Mouse (Mus musculus) heart, embryonic 10.5 days (tissue): Measurements from ENCODE around the gene D17Wsu92e. TPM values are rescaled to one million over a fixed set of nuclear protein-coding genes. Genes with fewer than 3 reads are reported as not detected.

Experiments
- DNase-seq: peaks from one replicate; pipeline ENCODE4 v3.0.0-alpha.2; 2017; ENCODE audit warnings: low spot score
- H3K27ac ChIP-seq: fragments of 300-500 bp; sonication (generic); 2 replicates; pipeline ENCODE4 v1.5.1; 2016; ENCODE audit warnings: mild to moderate bottlenecking
- H3K27me3 ChIP-seq: fragments of 300-500 bp; sonication (generic); 2 replicates; pipeline ENCODE4 v1.6.1; 2016; ENCODE audit warnings: mild to moderate bottlenecking; ENCODE audit not compliant: poor library complexity, insufficient read depth, severe bottlenecking
- H3K36me3 ChIP-seq: fragments of 300-500 bp; sonication (generic); 2 replicates; pipeline ENCODE4 v1.6.1; 2016; ENCODE audit warnings: mild to moderate bottlenecking, moderate library complexity
- H3K4me1 ChIP-seq: fragments of 300-500 bp; sonication (generic); 2 replicates; pipeline ENCODE4 v1.6.1; 2016; ENCODE audit warnings: mild to moderate bottlenecking
- H3K4me3 ChIP-seq: fragments of 300-500 bp; sonication (generic); 2 replicates; pipeline ENCODE4 v1.5.1; 2016; ENCODE audit warnings: mild to moderate bottlenecking, moderate library complexity
- H3K9me3 ChIP-seq: fragments of 300-500 bp; sonication (generic); 2 replicates; pipeline ENCODE4 v1.6.1; 2016; ENCODE audit warnings: mild to moderate bottlenecking, moderate library complexity
- WGBS: fragments of 180-500 bp; shearing (Covaris S2); methylation state at CpG from one replicate; pipeline ENCODE4 v1.1.7; 2016; 5-methylcytosine and 5-hydroxymethylcytosine counted together
- polyA plus RNA-seq: library from polyadenylated mRNA; unstranded; fragments of >200 nt; fragmentation: Nextera tagmentation; extraction: Ambion mirVana; gene quantifications from 2 replicates; pipeline ENCODE4 v1.2.1, GENCODE M21; 2016

Gene D17Wsu92e
- polyA plus RNA-seq, 1 experiment from 2014 or later, result 17.2 TPM

DNA sequence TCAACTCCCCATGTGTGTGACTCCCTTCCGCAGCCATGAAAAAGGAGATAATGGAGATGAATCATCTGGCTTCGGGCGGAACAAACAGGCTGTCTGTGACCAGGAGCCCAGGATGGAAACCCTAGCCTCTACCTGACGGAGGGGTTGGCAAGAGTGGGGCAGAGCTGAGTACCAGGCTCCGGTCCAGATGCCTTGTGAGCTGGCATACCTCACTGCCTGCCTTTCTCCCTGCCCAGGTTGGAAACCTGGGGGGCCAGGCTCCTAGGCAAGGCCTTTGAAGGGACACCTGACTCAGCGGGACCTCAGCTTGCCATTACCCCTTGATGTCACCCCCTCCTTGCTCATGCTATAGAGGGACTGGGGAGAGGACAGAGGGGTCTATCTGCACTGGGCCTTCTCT, 79.5 kb downstream of the D17Wsu92e start:
- H3K27me3 ChIP-seq, result no peaks in the 10 kb centered on the region
- H3K36me3 ChIP-seq, result no peaks in the 10 kb centered on the region; the same call in 1 of the 2 replicates
- peaks cover 18% of the 10 kb centered on the region for H3K4me1 ChIP-seq
- no peak for DNase-seq
- no peaks in the 10 kb centered on the region for H3K9me3 ChIP-seq
- WGBS, result 83% methylated on average over 6 of the region's 6 CpGs
- H3K27ac ChIP-seq, result no peak overlapping the region
- H3K4me3 ChIP-seq, result no peak overlapping the region

DNA sequence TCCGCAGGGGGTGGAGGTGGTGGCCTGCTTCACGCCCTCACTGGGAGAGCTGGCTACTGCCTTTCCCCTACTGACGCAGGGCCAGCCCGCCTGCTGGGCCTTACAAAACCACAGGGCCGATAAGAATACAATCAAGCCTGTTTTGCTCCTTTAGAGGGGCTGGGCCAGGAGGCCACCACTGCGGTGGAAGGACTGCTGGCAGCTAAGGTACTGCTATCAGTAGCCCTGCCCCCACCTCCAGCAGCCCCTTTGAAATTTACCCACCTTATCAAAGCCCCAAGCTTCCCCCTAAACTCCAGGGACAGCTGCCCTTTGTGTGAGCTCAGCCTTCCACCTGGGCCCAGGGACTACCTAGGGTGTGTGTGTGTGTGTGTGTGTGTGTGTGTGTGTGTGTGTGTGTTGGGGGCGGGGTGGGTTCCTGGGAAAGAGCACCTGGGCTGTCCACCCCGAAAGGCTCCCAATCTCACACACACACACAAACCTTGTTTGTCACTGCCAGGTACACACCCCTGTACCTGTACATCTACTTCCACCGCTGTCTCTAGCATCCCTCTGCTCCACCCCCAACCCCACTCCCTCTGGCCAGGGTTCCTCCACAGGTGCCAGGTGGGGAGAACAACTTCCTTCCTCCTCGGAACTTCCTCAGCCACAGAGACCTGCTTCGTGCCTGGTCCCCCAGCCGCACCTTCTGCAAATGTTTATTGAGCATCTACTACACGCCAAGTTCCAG, 85.9 kb downstream of the D17Wsu92e start:
- H3K36me3 ChIP-seq, result no peaks in the 10 kb centered on the region
- H3K27me3 ChIP-seq, result peaks cover 12% of the 10 kb centered on the region; the same call in 1 of the 2 replicates
- peak overlapping the region; percentile 56; the same call in 1 of the 2 replicates for H3K27ac ChIP-seq
- H3K9me3 ChIP-seq, result no peaks in the 10 kb centered on the region
- peak overlapping the region; percentile 12; the same call in 1 of the 2 replicates for H3K4me3 ChIP-seq
- peaks cover 27% of the 10 kb centered on the region for H3K4me1 ChIP-seq
- no peak for DNase-seq
- 14% methylated on average over 13 of the region's 13 CpGs for WGBS

DNA sequence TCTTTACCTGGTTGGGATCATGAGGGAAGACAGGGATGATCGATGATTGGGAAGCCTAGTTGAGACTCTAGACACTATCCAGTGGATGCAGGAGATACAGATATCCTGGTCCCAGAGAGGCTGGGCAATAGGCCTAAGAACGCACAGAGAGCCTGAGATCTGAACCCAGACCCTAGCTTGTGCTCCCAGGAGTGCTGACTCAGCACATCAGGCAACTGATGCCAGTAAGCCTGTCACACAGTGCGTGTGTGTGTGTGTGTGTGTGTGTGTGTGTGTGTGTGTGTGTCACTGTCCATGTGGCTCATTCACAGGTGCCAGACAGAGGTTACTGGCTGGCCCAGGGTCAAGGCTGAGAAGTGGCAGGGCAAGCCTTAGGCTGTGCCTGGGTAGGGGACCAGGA, 87.8 kb downstream of the D17Wsu92e start:
- Histone ChIP-seq H3K27ac (no peak overlapping the region), H3K27me3 (peaks cover 20% of the 10 kb centered on the region; the same call in 1 of the 2 replicates), H3K4me3 (no peak overlapping the region), H3K9me3 (no peaks in the 10 kb centered on the region), H3K4me1 (peaks cover 35% of the 10 kb centered on the region), H3K36me3 (no peaks in the 10 kb centered on the region)
- no peak for DNase-seq
- WGBS, result 77% methylated on average over 3 of the region's 3 CpGs

DNA sequence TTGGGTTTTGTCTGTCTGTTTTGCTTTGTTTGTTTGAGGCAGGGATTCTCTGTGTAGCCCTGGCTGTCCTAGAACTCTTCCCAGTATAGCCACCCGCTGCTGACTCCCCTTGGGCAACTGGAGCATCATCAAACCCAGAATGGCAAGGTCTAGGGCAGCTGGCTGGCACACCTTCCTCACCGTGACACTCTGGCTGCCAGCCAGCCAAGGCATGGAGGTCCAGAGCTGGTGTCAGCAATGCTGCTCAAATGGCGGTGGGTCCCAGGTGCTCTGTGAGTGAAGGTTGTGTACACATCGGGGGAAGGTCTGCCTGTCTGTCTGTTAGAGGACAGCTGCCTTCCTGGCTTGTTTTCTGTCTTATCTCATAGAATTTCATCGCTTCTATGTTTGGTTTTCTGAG, 88.3 kb downstream of the D17Wsu92e start:
- peaks cover 35% of the 10 kb centered on the region for H3K4me1 ChIP-seq
- WGBS, result 71% methylated on average over 5 of the region's 5 CpGs
- DNase-seq, result no peak
- peaks cover 20% of the 10 kb centered on the region; the same call in 1 of the 2 replicates for H3K27me3 ChIP-seq
- H3K4me3 ChIP-seq, result no peak overlapping the region
- H3K36me3 ChIP-seq, result no peaks in the 10 kb centered on the region
- H3K27ac ChIP-seq, result no peak overlapping the region
- no peaks in the 10 kb centered on the region for H3K9me3 ChIP-seq

DNA sequence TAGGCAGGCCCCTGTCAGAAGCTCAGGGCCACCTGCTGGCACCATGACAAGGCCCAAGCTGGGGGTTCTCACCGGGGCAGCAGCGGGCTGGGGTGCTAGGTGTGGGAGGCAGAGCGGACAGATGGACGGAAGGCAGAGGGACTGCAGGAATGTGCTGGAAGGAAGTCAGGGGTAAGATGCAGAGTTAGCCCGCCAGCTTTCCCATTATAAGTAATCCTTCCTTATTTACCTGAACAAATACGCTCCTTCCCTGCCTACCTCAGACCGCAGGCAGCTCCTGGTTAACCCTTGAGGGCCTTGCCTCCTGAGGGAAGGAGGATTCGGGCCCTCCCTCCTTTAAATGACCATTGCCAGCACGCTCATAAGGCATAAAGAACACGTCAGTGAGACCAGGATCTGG, 91.7 kb downstream of the D17Wsu92e start, which contains the start of gene Spdef:
Gene Spdef, minus strand, starts transcription at position 186 of the 400 bp plus-strand sequence.
- Histone ChIP-seq H3K4me1 (peaks cover 38% of the 10 kb centered on the region), H3K36me3 (no peaks in the 10 kb centered on the region), H3K27me3 (peaks cover 41% of the 10 kb centered on the region), H3K27ac (peak within 1 kb of the TSS; percentile 16; the same call in 1 of the 2 replicates), H3K9me3 (no peaks in the 10 kb centered on the region), H3K4me3 (no peak within 1 kb of the TSS)
- 76% methylated on average over 10 of the region's 10 CpGs for whole genome bisulfite sequencing
- no peak for DNase-seq

DNA sequence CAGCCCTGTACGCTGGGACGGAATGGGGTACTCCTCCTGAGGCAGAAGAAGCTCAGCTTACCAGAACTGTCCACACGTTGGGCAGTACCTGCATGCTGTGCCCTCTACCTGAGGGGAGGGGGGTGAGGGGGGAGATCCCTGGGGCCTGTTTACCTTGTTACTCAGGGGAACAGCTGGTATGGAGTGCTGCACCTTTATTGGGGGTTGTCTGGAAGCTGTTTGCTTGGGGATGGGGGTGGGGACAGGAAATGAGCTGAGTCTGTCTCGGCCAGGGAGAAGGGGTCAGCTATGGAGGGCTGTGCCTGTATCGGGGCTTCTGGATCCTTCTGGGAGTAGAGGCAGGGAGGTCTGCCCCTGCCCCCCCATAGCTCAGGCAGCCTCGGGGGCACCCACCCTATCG, 93.9 kb downstream of the D17Wsu92e start:
- no peaks in the 10 kb centered on the region for H3K36me3 ChIP-seq
- no peaks in the 10 kb centered on the region for H3K9me3 ChIP-seq

DNA sequence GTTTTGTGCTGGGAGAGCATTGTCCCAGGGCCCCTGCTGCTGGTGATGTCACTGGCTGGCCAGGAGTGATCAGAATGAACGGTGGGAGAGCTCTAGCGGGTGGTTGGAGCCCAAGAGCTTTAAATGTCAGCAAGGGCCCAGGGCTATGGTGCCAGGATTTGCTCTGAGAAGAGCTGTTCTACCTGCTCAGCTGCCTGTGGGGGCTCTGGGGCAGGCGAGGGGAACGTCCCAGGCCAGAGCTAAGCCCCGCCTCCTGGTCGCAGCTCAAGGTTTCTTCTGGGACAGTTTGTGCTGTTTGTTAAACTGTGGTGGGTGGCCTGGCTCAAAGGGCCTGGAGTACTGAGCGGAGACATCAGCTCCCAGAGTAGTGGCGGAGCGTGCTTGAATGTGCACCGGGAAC, 95.0 kb downstream of the D17Wsu92e start:
- Histone ChIP-seq H3K9me3 (no peaks in the 10 kb centered on the region), H3K27ac (peak overlapping the region; percentile 62; the same call in 1 of the 2 replicates), H3K4me3 (0 out of 2 replicates have a peak overlapping the region, but pooled peaks have one; percentile 8), H3K4me1 (peaks cover 35% of the 10 kb centered on the region), H3K27me3 (peaks cover 56% of the 10 kb centered on the region), H3K36me3 (no peaks in the 10 kb centered on the region)
- DNase-seq, result no peak
- 12% methylated on average over 10 of the region's 10 CpGs for WGBS

More for the DNA sequence above, 93.9 kb downstream of the D17Wsu92e start:
- Histone ChIP-seq H3K4me3 (no peak overlapping the region), H3K27me3 (peaks cover 45% of the 10 kb centered on the region), H3K27ac (0 out of 2 replicates have a peak overlapping the region, but pooled peaks have one; percentile 29), H3K4me1 (peaks cover 35% of the 10 kb centered on the region)
- WGBS, result 41% methylated on average over 7 of the region's 7 CpGs
- no peak for DNase-seq

DNA sequence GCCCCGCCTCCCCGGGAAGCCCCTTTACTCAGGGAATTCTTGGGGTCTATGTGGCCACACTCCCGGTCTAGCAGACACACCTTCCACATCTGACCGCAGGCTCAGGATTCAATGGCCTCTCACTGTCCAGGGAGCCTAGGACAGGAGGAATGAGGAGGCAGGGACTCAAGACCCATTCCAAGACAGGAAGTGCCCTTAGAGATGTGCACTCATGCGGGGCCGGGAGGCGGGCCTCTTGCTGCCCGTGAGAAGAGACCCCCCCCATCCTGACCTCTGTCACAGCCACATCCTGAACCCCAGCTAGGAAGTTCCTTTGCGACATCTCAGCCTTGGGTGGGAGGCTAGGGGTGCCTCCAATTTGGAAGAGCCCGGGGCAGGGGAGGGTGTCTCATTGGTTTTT, 95.4 kb downstream of the D17Wsu92e start:
- no peak overlapping the region; the same call in 1 of the 2 replicates for H3K27ac ChIP-seq
- no peaks in the 10 kb centered on the region for H3K36me3 ChIP-seq
- H3K9me3 ChIP-seq, result no peaks in the 10 kb centered on the region
- peaks cover 35% of the 10 kb centered on the region for H3K4me1 ChIP-seq
- H3K27me3 ChIP-seq, result peaks cover 60% of the 10 kb centered on the region
- 50% methylated on average over 10 of the region's 10 CpGs for WGBS
- H3K4me3 ChIP-seq, result 0 out of 2 replicates have a peak overlapping the region, but pooled peaks have one; percentile 6
- no peak for DNase-seq

DNA sequence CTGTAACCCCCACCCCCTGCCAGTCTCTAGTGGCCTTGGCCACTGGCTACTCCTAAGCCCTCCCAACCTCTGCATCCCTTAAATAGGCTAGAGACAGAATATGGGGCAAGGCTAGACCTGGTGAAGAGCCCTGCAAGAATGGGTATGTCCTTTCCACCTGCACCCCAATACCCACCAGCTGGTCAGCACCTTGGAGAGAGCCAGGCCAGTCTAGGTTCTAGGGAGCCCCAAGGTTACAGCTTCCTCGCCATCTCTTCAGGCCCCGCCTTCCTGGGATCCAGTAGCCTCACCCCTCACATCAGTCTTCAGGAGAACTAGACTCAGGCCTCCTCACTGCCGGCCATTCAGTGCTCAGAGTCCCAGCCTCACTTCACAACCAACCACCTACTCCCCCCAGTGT, 96.1 kb downstream of the D17Wsu92e start:
- Histone ChIP-seq H3K4me1 (peaks cover 35% of the 10 kb centered on the region), H3K27me3 (peaks cover 66% of the 10 kb centered on the region), H3K36me3 (no peaks in the 10 kb centered on the region), H3K4me3 (no peak overlapping the region), H3K27ac (no peak overlapping the region), H3K9me3 (no peaks in the 10 kb centered on the region)
- DNase-seq, result no peak
- WGBS, result 17% methylated on average over 3 of the region's 3 CpGs

DNA sequence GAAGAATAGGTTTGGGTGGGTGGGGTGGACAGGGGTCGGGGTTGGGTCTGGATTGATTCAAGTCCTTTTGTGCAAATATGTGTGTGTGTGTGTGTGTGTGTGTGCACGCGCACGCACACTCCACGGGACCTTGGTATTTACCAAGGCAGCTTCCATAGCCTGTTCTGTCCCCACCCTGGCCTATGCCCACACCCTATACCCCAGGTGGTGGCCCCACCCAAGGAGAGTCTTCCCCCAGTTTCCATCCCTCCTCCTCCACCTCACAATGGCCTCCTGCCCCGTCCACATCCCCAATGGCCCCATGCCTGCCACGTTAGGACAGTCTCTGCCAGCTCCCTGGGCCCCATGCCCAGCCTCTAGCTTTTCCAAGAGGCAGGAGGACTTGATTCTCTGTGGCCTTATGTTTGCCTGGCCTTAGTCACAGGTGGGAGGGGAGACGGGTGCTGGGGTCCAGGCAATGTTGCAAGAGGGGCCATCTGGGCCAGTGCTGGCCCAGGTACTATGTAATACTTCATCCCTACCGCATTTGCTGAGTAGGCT, 99.3 kb downstream of the D17Wsu92e start:
- H3K4me1 ChIP-seq, result peaks cover 26% of the 10 kb centered on the region
- no peaks in the 10 kb centered on the region for H3K36me3 ChIP-seq
- WGBS, result 77% methylated on average over 9 of the region's 9 CpGs
- peaks cover 84% of the 10 kb centered on the region for H3K27me3 ChIP-seq
- no peak overlapping the region for H3K4me3 ChIP-seq
- no peak for DNase-seq
- no peak overlapping the region for H3K27ac ChIP-seq
- H3K9me3 ChIP-seq, result no peaks in the 10 kb centered on the region

DNA sequence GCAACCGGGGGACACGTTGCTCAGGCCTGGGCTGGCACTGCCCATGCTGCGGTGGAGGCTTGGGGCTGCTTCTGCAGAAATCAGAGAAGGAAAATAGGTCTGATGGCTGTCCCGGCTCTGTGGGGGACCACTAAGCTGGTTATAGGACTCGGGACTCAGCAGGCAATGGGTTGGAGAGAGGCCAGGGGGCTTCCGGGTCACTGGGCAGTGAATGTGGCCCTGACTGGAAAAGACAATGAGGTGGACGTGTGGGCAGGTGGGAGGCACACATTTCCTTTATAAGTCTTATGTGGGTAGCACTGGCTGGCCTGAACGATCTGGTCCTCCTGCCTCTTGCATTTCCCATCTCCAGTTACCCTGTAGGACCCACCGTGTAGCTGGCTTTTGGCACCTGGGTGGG, 100.1 kb downstream of the D17Wsu92e start:
- peaks cover 80% of the 10 kb centered on the region for H3K27me3 ChIP-seq

DNA sequence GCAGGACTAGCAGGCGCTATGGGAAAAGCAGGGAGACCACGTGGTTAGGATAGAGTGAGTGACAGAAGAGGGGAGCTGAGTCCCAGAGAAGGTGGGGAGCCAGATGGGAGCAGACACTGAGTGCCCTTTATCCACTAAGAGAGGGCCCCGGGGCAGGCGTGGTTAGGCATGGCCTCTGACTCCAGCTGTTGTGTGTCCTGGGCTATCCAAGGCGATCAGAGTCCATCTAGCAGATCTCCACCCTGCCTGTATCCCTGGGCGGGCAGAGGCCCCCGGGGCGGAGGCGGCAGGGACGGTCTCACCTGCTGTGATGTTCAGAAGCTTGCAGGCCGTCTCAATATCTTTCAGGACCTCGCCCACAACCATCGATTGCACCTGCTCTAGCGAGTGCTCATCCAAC, 100.8 kb downstream of the D17Wsu92e start:
- no peaks in the 10 kb centered on the region for H3K9me3 ChIP-seq
- peaks cover 11% of the 10 kb centered on the region for H3K4me1 ChIP-seq
- H3K27ac ChIP-seq, result no peak overlapping the region
- 61% methylated on average over 14 of the region's 14 CpGs for WGBS
- peaks cover 81% of the 10 kb centered on the region for H3K27me3 ChIP-seq
- H3K4me3 ChIP-seq, result no peak overlapping the region
- DNase-seq, result no peak
- H3K36me3 ChIP-seq, result no peaks in the 10 kb centered on the region

More for the DNA sequence above, 100.1 kb downstream of the D17Wsu92e start:
- H3K4me1 ChIP-seq, result peaks cover 17% of the 10 kb centered on the region
- no peak for DNase-seq
- WGBS, result 58% methylated on average over 9 of the region's 9 CpGs
- H3K27ac ChIP-seq, result no peak overlapping the region
- H3K36me3 ChIP-seq, result no peaks in the 10 kb centered on the region
- no peaks in the 10 kb centered on the region for H3K9me3 ChIP-seq
- H3K4me3 ChIP-seq, result no peak overlapping the region

DNA sequence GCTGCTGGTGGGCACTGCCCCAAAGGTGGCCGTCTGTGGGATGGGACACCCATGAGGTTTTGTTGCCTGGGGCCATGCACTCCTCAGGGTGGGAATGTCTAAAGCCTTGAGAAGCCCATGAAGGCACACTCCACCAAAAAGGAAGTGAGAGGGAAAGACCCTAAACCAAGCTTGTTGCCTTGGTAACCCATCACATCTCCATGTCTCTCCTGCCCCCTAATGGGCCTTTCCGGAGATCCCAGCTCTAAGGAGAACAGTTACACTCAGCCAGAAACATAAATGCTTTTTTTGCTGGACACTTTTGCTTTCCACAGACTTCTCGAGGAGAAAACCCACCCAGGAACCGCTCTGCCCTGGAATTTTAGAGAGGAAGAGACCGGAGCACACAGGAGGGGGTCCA, 102.2 kb downstream of the D17Wsu92e start:
- no peak for DNase-seq
- peaks cover 86% of the 10 kb centered on the region for H3K27me3 ChIP-seq
- no peak overlapping the region for H3K27ac ChIP-seq
- peaks cover 11% of the 10 kb centered on the region for H3K4me1 ChIP-seq
- H3K36me3 ChIP-seq, result no peaks in the 10 kb centered on the region
- no peaks in the 10 kb centered on the region for H3K9me3 ChIP-seq
- WGBS, result 61% methylated on average over 5 of the region's 5 CpGs
- no peak overlapping the region for H3K4me3 ChIP-seq
